Mouse (Mus musculus): ENCODE data around the gene Cacna1c.

Cacna1c gene

GRCm38 (mm10) chr6:118838919-118839915, 357.0 kb downstream of the Cacna1c start:
- Histone ChIP-seq H3K36me3 (ENCODE audit: insufficient read depth, low read length) (no peaks in the 10 kb centered on the region), H3K4me3 (replicated peaks; ENCODE audit: low read length) (no peak overlapping the region), H3K27me3 (ENCODE audit: insufficient read depth, low read length) (peaks cover 10% of the 10 kb centered on the region), H3K4me1 (replicated peaks; ENCODE audit: low read depth, low read length) (peaks cover 10% of the 10 kb centered on the region), H3K9me3 (ENCODE audit: low read length) (0 out of 2 replicates have a peak, but pooled peaks cover 4% of the 10 kb centered on the region)
- no peak for TF ChIP-seq NANOG (IDR thresholded peaks at IDR 0.05; ENCODE audit: borderline replicate concordance, low read length)
- no peak for TF ChIP-seq CTCF (conservative IDR thresholded peaks at IDR 0.05; ENCODE audit: low read length)
- TF ChIP-seq POU5F1 (IDR thresholded peaks at IDR 0.05; ENCODE audit: borderline replicate concordance, low read length): no peak

- Histone ChIP-seq H3K4me1 (replicated peaks; ENCODE audit: low read depth, low read length) (peaks cover 20% of the 10 kb centered on the region), H3K27me3 (ENCODE audit: insufficient read depth, low read length) (peaks cover 10% of the 10 kb centered on the region), H3K4me3 (replicated peaks; ENCODE audit: low read length) (no peak overlapping the region), H3K9me3 (ENCODE audit: low read length) (0 out of 2 replicates have a peak, but pooled peaks cover 4% of the 10 kb centered on the region), H3K36me3 (ENCODE audit: insufficient read depth, low read length) (no peaks in the 10 kb centered on the region)
- TF ChIP-seq NANOG (IDR thresholded peaks at IDR 0.05; ENCODE audit: borderline replicate concordance, low read length) (no peak), POU5F1 (IDR thresholded peaks at IDR 0.05; ENCODE audit: borderline replicate concordance, low read length) (no peak), CTCF (conservative IDR thresholded peaks at IDR 0.05; ENCODE audit: low read length) (no peak)
Observed at GRCm38 (mm10) chr6:118836693-118837092, 359.5 kb downstream of the Cacna1c start.

- no peak for TF ChIP-seq POU5F1 (IDR thresholded peaks at IDR 0.05; ENCODE audit: borderline replicate concordance, low read length)
- TF ChIP-seq CTCF (conservative IDR thresholded peaks at IDR 0.05; ENCODE audit: low read length): no peak
- no peak for TF ChIP-seq NANOG (IDR thresholded peaks at IDR 0.05; ENCODE audit: borderline replicate concordance, low read length)
- Histone ChIP-seq H3K9me3 (ENCODE audit: low read length) (no peaks in the 10 kb centered on the region), H3K4me1 (replicated peaks; ENCODE audit: low read depth, low read length) (peaks cover 18% of the 10 kb centered on the region), H3K27me3 (ENCODE audit: insufficient read depth, low read length) (peaks cover 15% of the 10 kb centered on the region), H3K4me3 (replicated peaks; ENCODE audit: low read length) (no peak overlapping the region), H3K36me3 (ENCODE audit: insufficient read depth, low read length) (no peaks in the 10 kb centered on the region)
Observed at GRCm38 (mm10) chr6:118834046-118834445, 362.2 kb downstream of the Cacna1c start.

GRCm38 (mm10) chr6:118833049-118833448, 363.2 kb downstream of the Cacna1c start:
- no peak overlapping the region for H3K4me3 ChIP-seq (replicated peaks; ENCODE audit: low read length)
- H3K4me1 ChIP-seq (replicated peaks; ENCODE audit: low read depth, low read length): peaks cover 10% of the 10 kb centered on the region; the same call in 1 of the 2 replicates
- TF ChIP-seq NANOG (IDR thresholded peaks at IDR 0.05; ENCODE audit: borderline replicate concordance, low read length) (no peak), CTCF (conservative IDR thresholded peaks at IDR 0.05; ENCODE audit: low read length) (no peak), POU5F1 (IDR thresholded peaks at IDR 0.05; ENCODE audit: borderline replicate concordance, low read length) (no peak)
- peaks cover 10% of the 10 kb centered on the region for H3K27me3 ChIP-seq (ENCODE audit: insufficient read depth, low read length)
- no peaks in the 10 kb centered on the region for H3K9me3 ChIP-seq (ENCODE audit: low read length)
- H3K36me3 ChIP-seq (ENCODE audit: insufficient read depth, low read length): no peaks in the 10 kb centered on the region

GRCm38 (mm10) chr6:118832616-118833015, 363.6 kb downstream of the Cacna1c start:
- TF ChIP-seq POU5F1 (IDR thresholded peaks at IDR 0.05; ENCODE audit: borderline replicate concordance, low read length): no peak
- Histone ChIP-seq H3K36me3 (ENCODE audit: insufficient read depth, low read length) (no peaks in the 10 kb centered on the region), H3K4me3 (replicated peaks; ENCODE audit: low read length) (no peak overlapping the region), H3K27me3 (ENCODE audit: insufficient read depth, low read length) (peaks cover 10% of the 10 kb centered on the region), H3K9me3 (ENCODE audit: low read length) (no peaks in the 10 kb centered on the region), H3K4me1 (replicated peaks; ENCODE audit: low read depth, low read length) (peaks cover 10% of the 10 kb centered on the region; the same call in 1 of the 2 replicates)

GRCm38 (mm10) chr6:118830851-118831250, 365.4 kb downstream of the Cacna1c start:
- Histone ChIP-seq H3K4me3 (replicated peaks; ENCODE audit: low read length) (no peak overlapping the region), H3K36me3 (ENCODE audit: insufficient read depth, low read length) (no peaks in the 10 kb centered on the region), H3K9me3 (ENCODE audit: low read length) (no peaks in the 10 kb centered on the region), H3K4me1 (replicated peaks; ENCODE audit: low read depth, low read length) (peaks cover 10% of the 10 kb centered on the region; the same call in 1 of the 2 replicates), H3K27me3 (ENCODE audit: insufficient read depth, low read length) (peaks cover 10% of the 10 kb centered on the region)
- TF ChIP-seq CTCF (conservative IDR thresholded peaks at IDR 0.05; ENCODE audit: low read length) (no peak), NANOG (IDR thresholded peaks at IDR 0.05; ENCODE audit: borderline replicate concordance, low read length) (no peak), POU5F1 (IDR thresholded peaks at IDR 0.05; ENCODE audit: borderline replicate concordance, low read length) (no peak)

- TF ChIP-seq CTCF (conservative IDR thresholded peaks at IDR 0.05; ENCODE audit: low read length) (no peak), POU5F1 (IDR thresholded peaks at IDR 0.05; ENCODE audit: borderline replicate concordance, low read length) (no peak), NANOG (IDR thresholded peaks at IDR 0.05; ENCODE audit: borderline replicate concordance, low read length) (no peak)
Observed at GRCm38 (mm10) chr6:118828187-118828586, 368.0 kb downstream of the Cacna1c start.

GRCm38 (mm10) chr6:118827560-118827959, 368.7 kb downstream of the Cacna1c start:
- Histone ChIP-seq H3K36me3 (ENCODE audit: insufficient read depth, low read length) (no peaks in the 10 kb centered on the region), H3K9me3 (ENCODE audit: low read length) (no peaks in the 10 kb centered on the region), H3K4me3 (replicated peaks; ENCODE audit: low read length) (no peak overlapping the region), H3K4me1 (replicated peaks; ENCODE audit: low read depth, low read length) (no peaks in the 10 kb centered on the region), H3K27me3 (ENCODE audit: insufficient read depth, low read length) (peaks cover 4% of the 10 kb centered on the region; the same call in 1 of the 2 replicates)
- no peak for TF ChIP-seq CTCF (conservative IDR thresholded peaks at IDR 0.05; ENCODE audit: low read length)
- TF ChIP-seq POU5F1 (IDR thresholded peaks at IDR 0.05; ENCODE audit: borderline replicate concordance, low read length): no peak
- TF ChIP-seq NANOG (IDR thresholded peaks at IDR 0.05; ENCODE audit: borderline replicate concordance, low read length): no peak

More at GRCm38 (mm10) chr6:118828187-118828586, 368.0 kb downstream of the Cacna1c start:
- Histone ChIP-seq H3K4me1 (replicated peaks; ENCODE audit: low read depth, low read length) (0 out of 2 replicates have a peak, but pooled peaks cover under 1% of the 10 kb centered on the region), H3K4me3 (replicated peaks; ENCODE audit: low read length) (no peak overlapping the region), H3K9me3 (ENCODE audit: low read length) (no peaks in the 10 kb centered on the region), H3K36me3 (ENCODE audit: insufficient read depth, low read length) (no peaks in the 10 kb centered on the region), H3K27me3 (ENCODE audit: insufficient read depth, low read length) (peaks cover 4% of the 10 kb centered on the region; the same call in 1 of the 2 replicates)
